Mouse (Mus musculus) brown adipose tissue, adult 24 weeks (tissue): ENCODE results near the gene Rfx6. TPM values are rescaled to one million over a fixed set of nuclear protein-coding genes. Genes with fewer than 3 reads are reported as not detected.

Experiments used
- H3K27ac ChIP-seq: fragments of 200-500 bp; replicated peaks from 2 replicates; pipeline ENCODE4 v1.5.1; 2012; ENCODE audit warnings: low read depth, mild to moderate bottlenecking, low read length
- H3K4me1 ChIP-seq: fragments of 200-500 bp; 2 replicates; pipeline ENCODE4 v1.6.1; 2012; ENCODE audit warnings: low read length, mixed read lengths; ENCODE audit not compliant: control insufficient read depth, insufficient read depth, insufficient read length
- H3K4me3 ChIP-seq: fragments of 200-500 bp; 2 replicates; pipeline ENCODE4 v1.5.1; 2012; ENCODE audit warnings: low read depth, mild to moderate bottlenecking, low read length, moderate library complexity; ENCODE audit not compliant: insufficient read depth
- polyA plus RNA-seq: library from polyadenylated mRNA; stranded (reverse); fragments of >200 nt; gene quantifications from 2 replicates; pipeline ENCODE4 v1.2.4, GENCODE M21; 2012; ENCODE audit not compliant: missing spikeins, insufficient read depth, insufficient read length

Gene Rfx6
- not detected in 2 replicates for polyA plus RNA-seq

DNA sequence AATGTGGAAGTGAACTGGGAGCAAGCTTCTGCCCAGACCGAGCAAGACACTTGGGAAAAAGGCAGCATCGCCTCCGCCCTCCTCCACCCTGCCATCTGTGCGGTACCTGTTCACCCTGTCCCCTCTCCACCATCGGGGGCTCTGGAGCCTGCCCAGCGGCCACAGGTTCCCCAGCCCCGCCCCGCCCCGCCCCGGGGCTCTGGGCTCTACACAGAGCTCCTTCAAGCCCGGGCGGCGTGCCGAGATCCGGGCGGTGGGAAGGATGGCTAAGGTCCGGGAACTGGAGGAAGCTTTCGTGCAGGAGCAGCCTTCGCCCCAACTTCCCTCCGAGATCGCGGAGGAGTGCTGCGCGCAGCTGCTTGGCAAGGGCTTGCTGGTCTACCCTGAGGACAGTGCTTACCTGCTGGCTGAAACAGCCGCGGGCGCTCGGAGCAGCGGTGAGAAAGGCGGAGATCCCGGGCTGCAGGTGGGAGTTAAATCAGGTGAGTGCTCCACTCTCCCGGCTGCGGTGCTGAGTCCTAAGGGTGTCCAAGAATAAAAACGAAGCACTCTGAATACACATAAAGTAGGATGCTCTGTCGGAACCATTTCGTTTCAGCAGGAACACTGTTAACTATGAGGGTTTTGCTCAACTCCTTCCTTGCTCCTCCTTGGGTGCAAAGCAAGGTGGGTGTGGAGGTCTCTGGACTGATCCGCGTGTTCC, at the start of gene Rfx6:
Gene Rfx6 (plus strand): TSS at position 209 of the 703 bp plus-strand sequence.
- Histone ChIP-seq H3K4me3 (no peak within 1 kb of the TSS), H3K27ac (no peak within 1 kb of the TSS), H3K4me1 (no peaks in the 10 kb centered on the region; the same call in 1 of the 2 replicates)

DNA sequence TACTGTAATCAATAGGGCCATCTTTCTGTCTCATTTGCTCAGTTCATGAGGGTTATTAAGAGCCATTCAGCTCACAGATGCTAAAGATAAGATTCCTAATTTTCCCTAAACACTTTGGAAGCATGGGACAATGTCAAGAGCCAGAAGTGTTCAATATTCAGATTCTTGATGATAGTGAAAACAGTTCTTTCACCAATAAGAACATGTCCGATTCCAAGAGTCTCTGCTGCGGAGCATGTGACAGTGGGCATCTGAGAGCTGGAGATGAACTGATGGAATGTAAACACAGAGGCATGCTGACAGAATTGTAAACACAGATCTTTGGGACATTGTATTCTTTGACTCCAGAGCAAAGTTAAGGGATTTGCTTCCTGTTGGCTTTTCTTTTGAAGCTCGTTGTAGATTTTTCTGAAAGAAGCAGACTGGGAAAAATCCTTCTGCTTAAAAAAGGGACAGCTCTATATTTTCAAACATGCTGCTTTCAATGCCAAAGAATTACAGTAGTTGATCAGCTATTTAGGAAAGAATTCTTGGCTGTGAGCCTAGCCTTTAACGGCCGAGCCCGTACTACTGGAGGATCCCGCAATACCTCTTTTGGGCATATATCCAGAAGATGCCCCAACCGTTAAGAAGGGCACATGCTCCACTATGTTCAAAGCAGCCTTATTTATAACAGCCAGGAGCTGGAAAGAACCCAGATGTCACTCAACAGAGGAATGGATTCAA, 46.0 kb upstream of the Rfx6 start, which contains the start of gene Gprc6a:
Gene Gprc6a (minus strand): TSS at position 51 of the 726 bp plus-strand sequence.
- H3K27ac ChIP-seq = no peak within 1 kb of the TSS
- no peak within 1 kb of the TSS for H3K4me3 ChIP-seq
- no peaks in the 10 kb centered on the region for H3K4me1 ChIP-seq

- Histone ChIP-seq H3K4me3 (no peak overlapping the region), H3K4me1 (no peaks in the 10 kb centered on the region), H3K27ac (no peak overlapping the region)
Measured at GRCm38 (mm10) chr10:51649506-51650221, 27.9 kb upstream of the Rfx6 start.

DNA sequence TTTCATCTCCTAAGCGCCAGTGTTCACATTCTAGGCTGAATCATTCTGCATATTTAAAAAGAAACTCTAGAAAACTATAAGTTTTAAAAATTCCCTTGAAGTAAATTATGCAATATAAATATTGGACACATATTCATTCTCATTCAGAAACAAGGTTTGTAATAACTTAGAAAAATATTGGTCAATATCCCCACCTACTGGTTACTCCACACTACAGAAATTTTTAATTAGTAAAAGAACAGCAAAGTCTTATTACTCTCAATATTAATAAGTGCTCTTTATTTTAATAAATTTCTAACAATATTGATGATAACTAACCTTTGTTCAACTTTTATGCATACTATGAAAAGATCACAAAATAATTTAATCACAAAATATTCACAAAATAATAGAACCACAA, 20.2 kb upstream of the Rfx6 start:
- no peak overlapping the region for H3K27ac ChIP-seq
- H3K4me3 ChIP-seq = no peak overlapping the region
- H3K4me1 ChIP-seq = no peaks in the 10 kb centered on the region

DNA sequence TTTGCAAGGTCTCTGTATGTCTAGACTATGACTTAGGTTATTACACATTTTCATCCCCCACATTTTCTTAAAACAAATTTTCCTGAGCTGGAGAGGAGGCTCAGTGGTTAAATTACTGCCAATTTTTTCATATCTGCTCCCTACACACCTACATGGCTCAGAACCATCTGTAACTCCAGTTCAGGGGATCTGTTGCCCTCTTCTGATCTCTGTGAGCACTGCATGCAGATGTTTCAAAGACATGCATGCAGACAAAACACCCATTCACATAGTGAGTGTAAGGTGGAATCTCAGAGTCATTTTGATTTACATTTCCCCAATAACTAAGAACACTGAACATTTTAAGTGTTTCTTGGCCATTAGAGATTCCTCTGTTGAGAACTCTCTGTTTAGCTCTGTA, 8.2 kb upstream of the Rfx6 start:
- H3K4me3 ChIP-seq = no peak overlapping the region
- no peaks in the 10 kb centered on the region for H3K4me1 ChIP-seq
- H3K27ac ChIP-seq = no peak overlapping the region

DNA sequence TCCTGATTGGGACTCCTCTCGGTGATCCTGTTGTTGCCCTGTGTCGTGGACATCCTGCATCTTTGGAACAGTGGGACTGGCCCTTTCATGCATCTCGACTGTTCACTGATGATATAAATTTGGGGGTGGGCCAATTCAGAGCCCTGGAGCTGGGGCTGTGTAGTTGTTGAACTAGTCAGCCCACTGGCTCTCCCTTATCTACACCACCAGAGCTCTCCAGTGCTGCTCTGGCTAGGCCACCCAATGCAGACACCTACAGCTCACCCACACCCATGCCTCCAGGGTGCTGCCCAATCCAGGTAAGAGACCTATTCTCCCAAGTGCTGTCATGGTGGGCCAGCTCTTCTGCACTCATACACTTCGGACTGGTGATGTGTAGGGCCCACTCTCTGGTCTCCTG, 6.0 kb upstream of the Rfx6 start:
- no peaks in the 10 kb centered on the region for H3K4me1 ChIP-seq
- H3K4me3 ChIP-seq = no peak overlapping the region
- H3K27ac ChIP-seq = no peak overlapping the region

- no peaks in the 10 kb centered on the region for H3K4me1 ChIP-seq
- no peak overlapping the region for H3K4me3 ChIP-seq
- no peak overlapping the region for H3K27ac ChIP-seq
Measured at GRCm38 (mm10) chr10:51672082-51672779, 5.3 kb upstream of the Rfx6 start.

DNA sequence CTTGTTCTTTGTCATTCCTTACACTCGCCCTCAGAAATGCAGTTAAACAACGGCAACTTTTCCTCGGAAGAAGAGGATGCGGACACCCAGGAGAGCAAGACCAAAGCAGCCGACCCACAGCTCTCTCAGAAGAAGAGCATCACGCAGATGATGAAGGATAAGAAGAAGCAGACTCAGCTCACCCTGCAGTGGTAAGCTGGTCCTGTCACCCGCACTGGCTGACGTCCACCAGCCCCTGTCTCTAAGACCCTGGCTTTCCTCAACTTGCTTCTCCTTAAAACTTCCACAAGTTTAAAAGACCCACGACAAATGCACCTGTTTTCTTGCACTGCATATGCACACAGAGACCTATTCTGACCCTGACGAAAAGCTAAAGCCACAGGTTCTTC, 689 bp downstream of the Rfx6 start:
- no peaks in the 10 kb centered on the region; the same call in 1 of the 2 replicates for H3K4me1 ChIP-seq
- H3K27ac ChIP-seq = no peak overlapping the region
- no peak overlapping the region for H3K4me3 ChIP-seq

GRCm38 (mm10) chr10:51720904-51721303, 43.3 kb downstream of the Rfx6 start:
- no peaks in the 10 kb centered on the region for H3K4me1 ChIP-seq
- no peak overlapping the region for H3K27ac ChIP-seq
- H3K4me3 ChIP-seq = no peak overlapping the region

- Histone ChIP-seq H3K4me3 (no peak overlapping the region), H3K27ac (no peak overlapping the region), H3K4me1 (no peaks in the 10 kb centered on the region)
Measured at GRCm38 (mm10) chr10:51761436-51761835, 83.9 kb downstream of the Rfx6 start.

- Histone ChIP-seq H3K4me3 (no peak overlapping the region), H3K4me1 (no peaks in the 10 kb centered on the region), H3K27ac (no peak overlapping the region)
Measured at GRCm38 (mm10) chr10:51763241-51763640, 85.7 kb downstream of the Rfx6 start.

DNA sequence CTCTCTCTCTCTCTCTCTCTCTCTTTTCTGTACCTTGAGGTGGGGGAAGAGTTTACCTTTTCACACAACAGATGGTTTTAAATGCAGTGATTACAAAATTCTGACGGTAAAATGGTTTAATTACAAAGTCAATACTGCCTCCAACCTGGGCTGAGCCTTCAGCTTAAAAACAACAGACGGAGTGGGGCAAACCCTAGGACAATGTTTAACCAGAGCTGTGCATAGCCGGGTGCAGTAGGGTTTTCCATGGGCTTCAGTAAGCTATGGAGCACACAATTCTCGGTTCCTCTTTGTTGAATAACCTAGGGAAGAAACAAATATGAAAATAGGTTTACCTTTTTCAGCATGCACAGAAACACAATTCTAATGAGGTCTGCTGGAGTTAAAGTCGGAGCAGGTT, 90.9 kb downstream of the Rfx6 start:
- no peak overlapping the region for H3K27ac ChIP-seq

GRCm38 (mm10) chr10:51769252-51769651, 91.7 kb downstream of the Rfx6 start:
- no peaks in the 10 kb centered on the region for H3K4me1 ChIP-seq
- no peak overlapping the region for H3K27ac ChIP-seq

More for the DNA sequence above, 90.9 kb downstream of the Rfx6 start:
- Histone ChIP-seq H3K4me1 (no peaks in the 10 kb centered on the region), H3K4me3 (no peak overlapping the region)

DNA sequence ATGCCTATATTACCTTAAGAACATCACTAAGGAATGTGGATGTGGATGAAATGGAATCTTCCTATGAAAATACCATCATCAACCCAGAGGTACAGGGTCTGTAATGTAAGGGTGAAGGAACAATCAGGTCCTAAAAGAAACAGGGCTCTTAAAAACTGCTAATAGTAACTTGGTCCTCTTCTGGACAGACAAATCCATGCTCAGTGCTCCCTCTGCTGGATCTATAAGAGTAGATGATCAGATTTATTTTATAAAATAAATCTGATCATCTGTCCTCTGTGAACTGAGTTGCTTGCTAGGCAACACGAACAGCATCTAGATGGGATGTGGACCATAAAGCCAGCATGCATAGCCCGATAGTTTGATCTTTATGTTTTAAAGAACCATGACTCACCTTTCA, 102.1 kb downstream of the Rfx6 start:
- Histone ChIP-seq H3K27ac (no peak overlapping the region), H3K4me3 (no peak overlapping the region), H3K4me1 (no peaks in the 10 kb centered on the region)

More at GRCm38 (mm10) chr10:51769252-51769651, 91.7 kb downstream of the Rfx6 start:
- H3K4me3 ChIP-seq = no peak overlapping the region
